Mouse (Mus musculus) bone marrow, adult 2 months (tissue): ENCODE measurements around the gene Tnip1. TPM values are rescaled to one million over a fixed set of nuclear protein-coding genes. Genes with fewer than 3 reads are reported as not detected.

Experiments used
- H3K27ac ChIP-seq: fragments of 200-500 bp; 2 replicates; pipeline ENCODE4 v1.5.1; 2012; ENCODE audit warnings: low read depth, mild to moderate bottlenecking, control low read depth, inconsistent platforms, low read length; ENCODE audit not compliant: control insufficient read depth, poor library complexity, insufficient read depth
- H3K4me1 ChIP-seq: fragments of 200-500 bp; 2 replicates; pipeline ENCODE4 v1.6.1; 2011; ENCODE audit warnings: low read length; ENCODE audit not compliant: control insufficient read depth, insufficient read depth
- H3K4me3 ChIP-seq: fragments of 200-500 bp; replicated peaks from 2 replicates; pipeline ENCODE3; 2011; ENCODE audit warnings: mild to moderate bottlenecking, low read depth, low read length, control low read depth; ENCODE audit not compliant: control insufficient read depth
- CTCF ChIP-seq: fragments of 200-500 bp; IDR thresholded peaks from 2 replicates; pipeline ENCODE4 v1.5.1; 2011; ENCODE audit warnings: low read length, control low read depth; ENCODE audit not compliant: control insufficient read depth, insufficient read depth
- POLR2A ChIP-seq: fragments of 200-500 bp; IDR thresholded peaks from 2 replicates; pipeline ENCODE4 v1.6.1; 2011; ENCODE audit warnings: low read depth, mild to moderate bottlenecking, control low read depth, low read length, borderline replicate concordance; ENCODE audit not compliant: control insufficient read depth
- WGBS: fragments of 180-500 bp; shearing (Covaris S2); methylation state at CpG from one replicate; pipeline ENCODE4 v1.1.7; 2018; 5-methylcytosine and 5-hydroxymethylcytosine counted together
- polyA plus RNA-seq: library from polyadenylated mRNA; stranded (reverse); fragments of >200 nt; gene quantifications from 2 replicates; pipeline ENCODE4 v1.2.4, GENCODE M21; 2011; ENCODE audit warnings: low replicate concordance; ENCODE audit not compliant: missing spikeins, insufficient read depth, insufficient read length

The Tnip1 gene
- polyA plus RNA-seq, 1 experiment = 22.5 TPM

GRCm38 (mm10) chr11:54867903-54868434, 94.7 kb downstream of the Tnip1 start:
- TF ChIP-seq POLR2A (no peak), CTCF (no peak)
- Histone ChIP-seq H3K4me3 (no peak overlapping the region), H3K27ac (no peak overlapping the region), H3K4me1 (no peaks in the 10 kb centered on the region; the same call in 1 of the 2 replicates)
- WGBS = 48% methylated on average over 3 of the region's 3 CpGs

DNA sequence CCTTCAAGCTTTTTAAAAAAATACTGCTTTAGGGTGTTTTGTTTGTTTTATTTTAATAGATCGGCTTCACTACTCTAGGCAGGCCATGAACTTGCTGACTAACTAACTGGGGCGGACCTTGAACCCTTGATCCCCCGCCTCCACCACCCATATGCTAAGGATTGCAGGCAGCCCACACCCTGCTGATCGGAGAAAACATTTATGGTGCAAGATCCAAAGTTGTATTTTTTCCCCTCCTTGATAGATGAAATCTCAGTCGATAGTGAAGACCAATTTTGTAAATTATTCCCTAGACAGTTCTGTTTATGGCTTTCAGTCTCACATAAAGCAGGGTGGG, 95.7 kb downstream of the Tnip1 start:
- H3K27ac ChIP-seq = peak overlapping the region; percentile 82
- peak overlapping the region; percentile 77 for H3K4me3 ChIP-seq
- H3K4me1 ChIP-seq = no peaks in the 10 kb centered on the region; the same call in 1 of the 2 replicates
- TF ChIP-seq CTCF (no peak), POLR2A (no peak)
- 1% methylated on average over 5 of the region's 5 CpGs for WGBS

DNA sequence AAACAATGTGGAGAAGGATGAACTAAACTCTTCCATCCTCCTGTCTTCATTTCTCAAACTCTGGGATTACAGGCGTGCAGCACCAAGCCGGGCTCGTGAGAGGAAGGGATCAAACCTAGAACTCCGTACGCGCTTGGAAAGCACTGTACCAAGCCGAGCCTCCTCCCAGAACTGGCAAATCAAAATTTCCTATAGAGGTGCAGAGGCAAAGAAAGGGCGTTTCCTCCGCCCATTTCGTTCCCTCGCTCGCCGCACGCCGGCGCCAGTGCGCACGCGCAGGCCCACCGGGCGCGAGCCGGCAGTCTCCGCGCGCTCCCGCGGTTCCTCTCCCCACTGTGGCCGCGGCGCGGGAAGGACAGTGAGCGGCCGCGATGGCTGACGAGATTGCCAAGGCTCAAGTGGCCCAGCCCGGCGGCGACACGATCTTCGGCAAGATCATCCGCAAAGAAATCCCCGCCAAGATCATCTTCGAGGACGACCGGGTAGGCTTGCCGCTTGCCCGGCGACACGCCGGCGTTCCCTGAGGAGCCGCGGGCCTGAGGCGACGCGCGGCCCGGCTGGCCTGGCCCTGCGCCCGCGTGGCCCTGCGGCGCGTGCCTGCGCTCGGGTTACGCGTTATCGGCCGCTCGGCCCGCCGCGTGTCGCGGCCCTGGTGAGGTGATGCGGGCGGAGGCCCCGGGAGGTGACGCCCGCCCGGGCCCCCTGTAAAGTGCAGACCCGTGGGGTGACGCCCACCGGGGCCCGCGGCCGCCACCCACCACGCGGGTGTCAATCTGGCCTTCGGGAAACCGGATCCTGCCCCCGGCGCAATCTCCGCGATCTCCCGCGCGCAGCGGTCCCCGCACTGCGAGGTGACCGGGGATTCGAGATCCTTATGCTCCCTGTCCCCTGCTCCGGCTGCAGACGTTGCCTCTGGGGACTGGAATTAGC, 96.3 kb downstream of the Tnip1 start, which contains the start of gene Hint1:
Gene Hint1, plus strand, starts transcription at position 265 of the 930 bp plus-strand sequence.
- Histone ChIP-seq H3K4me1 (no peaks in the 10 kb centered on the region; the same call in 1 of the 2 replicates), H3K4me3 (peak within 1 kb of the TSS; percentile 77), H3K27ac (peak within 1 kb of the TSS; percentile 82)
- WGBS = under 1% methylated on average over 107 of the region's 107 CpGs
- TF ChIP-seq POLR2A (peak; percentile 92; the same call in 1 of the 2 replicates), CTCF (peak; percentile 15; the same call in 1 of the 2 replicates)

GRCm38 (mm10) chr11:54865330-54866085, 97.2 kb downstream of the Tnip1 start:
- H3K4me3 ChIP-seq = peak overlapping the region; percentile 77
- H3K27ac ChIP-seq = no peak overlapping the region
- TF ChIP-seq CTCF (no peak), POLR2A (no peak)
- 58% methylated on average over 6 of the region's 6 CpGs for WGBS
- no peaks in the 10 kb centered on the region; the same call in 1 of the 2 replicates for H3K4me1 ChIP-seq

DNA sequence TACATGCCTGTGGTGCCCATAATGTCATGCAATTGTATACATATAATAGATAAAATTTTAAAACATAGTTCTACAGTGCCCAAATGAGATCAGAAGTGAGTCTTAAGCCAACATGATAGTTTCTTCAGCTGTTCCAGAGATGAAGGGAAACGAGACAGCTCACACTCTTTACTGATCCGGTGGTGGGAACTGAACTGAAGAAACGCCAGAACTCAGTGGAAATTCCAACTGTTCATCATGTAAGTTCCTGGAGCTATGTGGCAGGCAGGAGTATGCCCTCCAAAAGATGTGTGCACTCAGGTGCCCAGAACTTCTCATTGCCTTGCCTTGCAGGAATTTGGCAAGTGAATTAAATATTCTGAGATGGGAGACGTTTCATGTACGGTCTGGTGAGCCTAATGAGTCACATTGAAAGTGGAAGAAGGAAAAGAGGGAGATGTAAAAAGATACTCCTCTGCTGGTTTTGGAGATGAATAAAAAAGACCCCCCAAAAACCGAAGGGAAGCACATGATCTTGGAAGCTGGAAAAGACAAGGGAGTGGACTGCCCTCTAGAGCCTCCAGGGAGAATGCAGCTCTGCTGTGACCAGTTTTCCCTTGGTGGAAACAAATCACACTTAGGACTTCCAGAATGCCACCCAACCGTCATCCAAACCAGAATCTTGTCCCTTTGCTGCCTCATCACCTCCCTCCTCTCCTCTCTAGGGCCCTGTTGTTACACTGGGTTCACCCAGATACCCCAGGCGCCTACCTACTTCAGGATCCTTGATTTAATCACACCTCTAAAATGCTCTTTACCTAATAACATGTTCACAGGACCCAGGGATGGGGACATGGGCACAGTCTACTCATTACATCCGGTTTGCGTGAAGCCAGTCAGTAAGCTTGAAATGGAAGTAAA, 99.8 kb downstream of the Tnip1 start:
- no peak for TF ChIP-seq POLR2A
- TF ChIP-seq CTCF = peak; percentile 63

DNA sequence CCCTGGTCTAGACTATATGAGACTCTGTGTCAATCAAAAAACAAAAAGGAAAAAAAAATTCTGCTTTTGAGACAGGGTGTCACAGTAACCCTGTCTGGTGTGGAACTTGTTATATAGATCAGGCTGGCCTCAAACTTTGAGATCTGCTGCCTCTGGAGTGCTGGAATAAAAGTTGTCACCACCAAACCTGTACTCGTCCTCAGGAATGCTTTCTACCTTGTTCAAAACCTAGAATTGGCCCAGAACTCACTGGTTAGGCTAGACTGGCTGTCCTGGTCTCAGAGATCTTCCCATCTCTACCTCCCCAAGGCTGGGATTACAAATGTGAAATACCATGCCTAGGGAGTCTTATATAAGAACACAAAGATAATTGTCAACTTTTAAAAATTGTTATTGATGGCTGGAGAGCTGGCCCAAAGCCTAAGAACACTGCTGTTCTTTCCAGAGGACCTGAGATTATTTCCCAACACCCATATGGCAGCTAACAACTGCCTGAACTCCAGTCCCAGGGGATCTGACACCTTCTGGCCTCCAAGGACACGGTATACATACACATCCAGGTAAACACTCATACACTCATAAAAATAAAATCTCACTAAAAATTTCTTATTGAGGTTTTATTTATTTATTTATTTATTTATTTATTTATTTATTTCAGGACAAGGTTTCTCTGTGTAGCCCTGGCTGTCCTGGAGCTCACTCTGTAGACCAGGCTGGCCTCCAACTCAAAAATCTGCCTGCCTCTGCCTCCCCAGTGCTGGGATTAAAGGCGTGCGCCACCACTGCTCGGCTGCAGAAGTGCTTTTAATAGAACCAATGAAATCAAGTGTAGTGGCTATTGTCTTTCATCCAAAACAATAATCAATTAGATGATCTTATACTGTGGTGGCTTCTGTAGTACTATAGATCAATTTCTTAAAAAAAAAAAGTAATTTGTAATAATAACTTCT, 101.0 kb downstream of the Tnip1 start:
- TF ChIP-seq CTCF = no peak
- TF ChIP-seq POLR2A = no peak
- H3K27ac ChIP-seq = no peak overlapping the region
- no peaks in the 10 kb centered on the region; the same call in 1 of the 2 replicates for H3K4me1 ChIP-seq
- no peak overlapping the region for H3K4me3 ChIP-seq
- WGBS = 84% methylated on average over 5 of the region's 5 CpGs

More for the DNA sequence above, 99.8 kb downstream of the Tnip1 start:
- Histone ChIP-seq H3K4me3 (no peak overlapping the region), H3K27ac (no peak overlapping the region), H3K4me1 (no peaks in the 10 kb centered on the region; the same call in 1 of the 2 replicates)
- WGBS = 41% methylated on average over 10 of the region's 10 CpGs

Other genes with a start within 250 kb of the Tnip1 start
- 11.3 and 17.9 TPM in 2 replicates for gene Cdc42se2, start 175.2 kb downstream of the Tnip1 start, polyA plus RNA-seq
- 2.2 and 11.4 TPM in 2 replicates for gene Lyrm7, start 102.0 kb downstream of the Tnip1 start, polyA plus RNA-seq
- 192 and 249 TPM in 2 replicates for gene Hint1, start 96.5 kb downstream of the Tnip1 start, polyA plus RNA-seq
- 86.6 and 132 TPM in 2 replicates for gene Gpx3, start 60.5 kb downstream of the Tnip1 start, polyA plus RNA-seq
- gene Anxa6, start 70.5 kb upstream of the Tnip1 start, polyA plus RNA-seq = 17.6 and 30.5 TPM in 2 replicates
- 2.8 and 7.7 TPM in 2 replicates for gene Ccdc69, start 115.2 kb upstream of the Tnip1 start, polyA plus RNA-seq
- 7.6 and 20.8 TPM in 2 replicates for gene Gm2a, start 135.2 kb upstream of the Tnip1 start, polyA plus RNA-seq
- not detected in 2 replicates for gene Slc36a3, start 188.8 kb upstream of the Tnip1 start, polyA plus RNA-seq
- gene Slc36a2, start 222.2 kb upstream of the Tnip1 start, polyA plus RNA-seq = 0.85 and 4.3 TPM in 2 replicates
- 6.9 and 19.1 TPM in 2 replicates for gene Slc36a1, start 241.4 kb upstream of the Tnip1 start, polyA plus RNA-seq